Mouse (Mus musculus): Measurements from ENCODE around the gene Prss50.

Gene Prss50

GRCm38 (mm10) chr9:110907838-110908630 lies 50.3 kb downstream of the Prss50 start:
- DNase-seq = no peak

- DNase-seq = no peak
These were observed 50.9 kb downstream of the Prss50 start for GRCm38 (mm10) chr9:110908631-110909016.

GRCm38 (mm10) chr9:110909371-110909967 lies 51.7 kb downstream of the Prss50 start:
- no peak for DNase-seq

All from cerebellum, postnatal 10 days (tissue).